Mouse (Mus musculus) lung, embryonic 15.5 days (tissue): ENCODE measurements at regions not wholly inside any gene's neighbourhood (a gene's known extent, or its start where the extent isn't known, plus 50 kb on each side); places are given as distances from the start of the nearest gene placed in this dataset.

Experiments
- ATAC-seq: fragments of 200-750 bp; cut with Nextera tagmentation; 2 replicates; pipeline ENCODE4 v1.8.0; 2017; ENCODE audit warnings: moderate number of reproducible peaks, borderline replicate concordance; ENCODE audit not compliant: low FRiP score, low TSS enrichment; ENCODE audit errors: extremely low read depth
- H3K27ac ChIP-seq: fragments of 300-500 bp; sonication (generic); 2 replicates; pipeline ENCODE4 v1.5.1; 2015; ENCODE audit warnings: moderate library complexity, mild to moderate bottlenecking, inconsistent platforms
- H3K27me3 ChIP-seq: fragments of 300-500 bp; sonication (generic); 2 replicates; pipeline ENCODE4 v1.6.1; 2015; ENCODE audit warnings: inconsistent platforms
- H3K36me3 ChIP-seq: fragments of 300-500 bp; sonication (generic); 2 replicates; pipeline ENCODE4 v1.6.1; 2015; ENCODE audit warnings: inconsistent platforms
- H3K4me1 ChIP-seq: fragments of 300-500 bp; sonication (generic); 2 replicates; pipeline ENCODE4 v1.6.1; 2015; ENCODE audit warnings: inconsistent platforms
- H3K4me2 ChIP-seq: fragments of 300-500 bp; sonication (generic); 2 replicates; pipeline ENCODE4 v1.6.1; 2015; ENCODE audit warnings: inconsistent platforms, mild to moderate bottlenecking, moderate library complexity
- H3K4me3 ChIP-seq: fragments of 300-500 bp; sonication (generic); 2 replicates; pipeline ENCODE4 v1.5.1; 2015; ENCODE audit warnings: mild to moderate bottlenecking, inconsistent platforms
- H3K9ac ChIP-seq: fragments of 300-500 bp; sonication (generic); 2 replicates; pipeline ENCODE4 v1.6.1; 2015; ENCODE audit warnings: inconsistent platforms
- H3K9me3 ChIP-seq: fragments of 300-500 bp; sonication (generic); 2 replicates; pipeline ENCODE4 v1.6.1; 2016; ENCODE audit warnings: inconsistent platforms
- WGBS: fragments of 180-500 bp; shearing (Covaris S2); methylation state at CpG from one replicate; pipeline ENCODE4 v1.1.7; 2015; 5-methylcytosine and 5-hydroxymethylcytosine counted together

DNA sequence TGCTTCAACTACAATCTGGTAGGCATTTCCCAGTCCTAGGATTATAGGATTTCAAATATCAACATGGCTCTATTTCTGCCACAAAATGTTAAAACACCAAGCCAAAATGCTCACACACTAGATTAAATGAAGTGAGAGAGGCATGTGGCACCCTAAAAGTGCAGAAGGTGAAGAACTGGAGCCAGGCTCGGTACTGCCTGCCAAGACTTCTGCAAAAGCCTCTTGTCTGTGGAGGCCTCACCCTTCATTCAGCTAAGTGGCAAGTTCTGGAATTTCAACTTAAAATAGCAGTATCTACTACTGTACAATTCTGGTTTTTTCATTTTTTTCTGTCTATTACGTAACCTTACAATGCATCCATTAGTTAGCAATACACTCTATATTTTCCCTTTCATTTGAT lies 649.9 kb downstream of the Gsdmc2 start:
- no peak overlapping the region for H3K4me2 ChIP-seq
- ATAC-seq, result peak; percentile 55; the same call in 1 of the 2 replicates
- no peak overlapping the region for H3K9ac ChIP-seq
- peaks cover 19% of the 10 kb centered on the region; the same call in 1 of the 2 replicates for H3K4me1 ChIP-seq
- H3K36me3 ChIP-seq, result no peaks in the 10 kb centered on the region
- no peaks in the 10 kb centered on the region for H3K27me3 ChIP-seq
- no peak overlapping the region for H3K4me3 ChIP-seq
- H3K27ac ChIP-seq, result no peak overlapping the region
- no peaks in the 10 kb centered on the region for H3K9me3 ChIP-seq
- 57% methylated on average over 2 of the region's 2 CpGs for WGBS

DNA sequence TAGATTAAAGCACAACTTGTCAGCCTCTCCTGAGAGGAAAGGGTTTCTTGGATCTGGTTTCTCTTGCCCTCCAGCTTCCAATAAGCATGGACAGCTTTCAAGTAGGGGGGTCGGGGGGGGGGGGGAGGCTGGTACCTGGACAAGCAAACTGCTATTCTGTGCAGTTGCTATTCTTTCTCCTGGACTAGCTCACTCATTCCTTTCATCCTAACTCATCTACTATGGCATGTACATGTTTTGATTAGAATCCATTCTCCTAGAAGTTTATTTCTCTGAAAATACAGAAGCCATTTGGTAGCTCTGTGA lies 650.5 kb downstream of the Gsdmc2 start:
- Histone ChIP-seq H3K9me3 (no peaks in the 10 kb centered on the region), H3K4me2 (no peak overlapping the region), H3K4me3 (no peak overlapping the region), H3K27me3 (no peaks in the 10 kb centered on the region), H3K36me3 (no peaks in the 10 kb centered on the region), H3K4me1 (peaks cover 23% of the 10 kb centered on the region; the same call in 1 of the 2 replicates), H3K27ac (no peak overlapping the region), H3K9ac (no peak overlapping the region)
- ATAC-seq, result no peak
- 22% methylated on average over 1 of the region's 1 CpGs for WGBS

DNA sequence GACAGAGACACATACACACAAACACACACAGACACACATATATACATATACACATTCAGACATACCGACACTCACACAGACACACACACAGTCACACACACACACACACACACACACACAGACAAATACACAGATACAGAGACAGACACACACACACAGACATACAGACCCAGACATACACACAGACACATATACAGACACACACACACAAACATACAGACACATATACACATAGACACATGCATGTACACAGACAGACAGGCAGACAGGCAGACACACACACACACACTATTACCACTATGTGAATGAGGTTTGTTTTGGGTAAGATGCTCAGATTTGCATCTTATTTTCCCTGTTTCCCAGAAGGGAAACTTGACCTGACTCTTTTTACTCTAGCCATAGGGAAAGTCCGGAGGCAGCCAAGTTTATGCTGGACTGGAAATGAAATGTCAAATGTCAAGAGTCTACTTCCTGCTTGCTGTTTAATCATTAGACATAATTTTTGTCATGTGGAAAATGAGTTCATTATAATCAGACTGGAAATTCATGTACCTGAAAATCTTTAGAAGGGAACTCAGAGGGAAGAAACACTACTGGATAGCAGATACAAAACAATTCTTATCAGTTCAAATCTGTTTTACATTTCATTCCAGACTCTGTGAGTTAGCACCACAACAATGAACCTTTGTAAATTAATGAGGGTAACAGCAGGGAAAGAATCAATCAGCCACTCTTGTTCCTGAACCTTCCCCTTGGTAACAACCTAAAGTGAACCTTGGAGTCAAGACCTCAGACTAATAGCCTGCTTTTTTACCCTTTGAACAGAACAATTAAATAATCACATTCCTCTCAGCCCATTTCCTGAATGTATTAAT lies 651.1 kb downstream of the Gsdmc2 start:
- no peak for ATAC-seq
- Histone ChIP-seq H3K27me3 (no peaks in the 10 kb centered on the region), H3K4me1 (peaks cover 23% of the 10 kb centered on the region; the same call in 1 of the 2 replicates), H3K36me3 (no peaks in the 10 kb centered on the region), H3K4me2 (no peak overlapping the region), H3K4me3 (no peak overlapping the region), H3K9me3 (no peaks in the 10 kb centered on the region), H3K9ac (no peak overlapping the region), H3K27ac (no peak overlapping the region)
- WGBS, result 52% methylated on average over 2 of the region's 2 CpGs

- 80% methylated on average over 2 of the region's 2 CpGs for WGBS
- H3K4me3 ChIP-seq, result no peak overlapping the region
- no peaks in the 10 kb centered on the region for H3K27me3 ChIP-seq
- H3K9ac ChIP-seq, result no peak overlapping the region
- H3K9me3 ChIP-seq, result no peaks in the 10 kb centered on the region
- H3K4me1 ChIP-seq, result peaks cover 23% of the 10 kb centered on the region; the same call in 1 of the 2 replicates
- no peak overlapping the region for H3K27ac ChIP-seq
- ATAC-seq, result no peak
- no peak overlapping the region for H3K4me2 ChIP-seq
- no peaks in the 10 kb centered on the region for H3K36me3 ChIP-seq
Measured at GRCm38 (mm10) chr15:63191731-63192130, 653.2 kb downstream of the Gsdmc2 start.

DNA sequence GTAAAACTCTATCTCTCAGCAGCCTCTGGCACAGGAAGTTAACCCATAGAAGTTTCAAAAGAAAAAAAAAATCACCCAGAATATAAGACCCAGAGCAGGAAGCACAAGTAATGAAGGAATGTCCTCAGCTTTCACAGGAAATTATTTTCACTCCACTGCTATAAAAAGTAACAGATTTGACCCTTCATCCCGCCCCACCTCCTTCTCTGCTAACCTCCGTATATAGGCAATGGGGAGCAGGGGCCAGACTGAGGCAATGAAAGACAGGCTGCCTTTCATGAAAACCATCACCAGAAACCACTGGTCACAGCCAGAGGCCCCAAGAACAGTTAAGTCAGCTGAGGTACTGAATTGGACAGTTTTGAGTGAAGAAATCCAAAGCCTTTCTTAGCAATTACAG lies 654.9 kb downstream of the Gsdmc2 start:
- Histone ChIP-seq H3K4me2 (no peak overlapping the region), H3K9me3 (no peaks in the 10 kb centered on the region), H3K27ac (no peak overlapping the region), H3K4me1 (peaks cover 22% of the 10 kb centered on the region; the same call in 1 of the 2 replicates), H3K36me3 (no peaks in the 10 kb centered on the region), H3K4me3 (no peak overlapping the region), H3K9ac (no peak overlapping the region), H3K27me3 (no peaks in the 10 kb centered on the region)
- 24% methylated on average over 2 of the region's 2 CpGs for WGBS
- no peak for ATAC-seq

GRCm38 (mm10) chr15:63171003-63171402 lies 674.0 kb downstream of the Gsdmc2 start:
- Histone ChIP-seq H3K9me3 (no peaks in the 10 kb centered on the region), H3K27me3 (no peaks in the 10 kb centered on the region), H3K4me3 (no peak overlapping the region), H3K4me1 (no peaks in the 10 kb centered on the region), H3K4me2 (no peak overlapping the region), H3K27ac (no peak overlapping the region), H3K9ac (no peak overlapping the region), H3K36me3 (no peaks in the 10 kb centered on the region)
- ATAC-seq, result no peak

DNA sequence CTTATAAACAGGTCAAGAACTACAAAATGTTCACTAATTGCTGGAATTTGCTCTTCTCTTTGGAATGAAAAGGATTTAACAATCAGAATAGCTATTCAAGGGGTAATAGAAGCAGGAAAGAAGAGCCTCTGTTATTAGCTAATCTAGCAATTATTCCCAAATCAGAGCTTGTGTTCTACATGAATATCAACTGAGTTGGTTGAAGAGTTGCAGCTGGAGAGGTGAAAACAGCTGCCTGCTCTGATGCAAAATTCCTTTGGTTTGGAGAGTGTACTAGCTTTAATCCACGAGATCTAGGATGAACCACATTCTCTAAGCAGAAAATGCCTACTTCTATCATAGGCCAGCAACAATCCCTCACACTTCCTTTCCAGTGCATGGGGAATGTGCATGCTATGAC lies 674.8 kb downstream of the Gsdmc2 start:
- no peak for ATAC-seq
- Histone ChIP-seq H3K4me2 (no peak overlapping the region), H3K4me1 (no peaks in the 10 kb centered on the region), H3K27me3 (no peaks in the 10 kb centered on the region), H3K9ac (no peak overlapping the region), H3K36me3 (no peaks in the 10 kb centered on the region), H3K9me3 (no peaks in the 10 kb centered on the region), H3K27ac (no peak overlapping the region), H3K4me3 (no peak overlapping the region)
- 46% methylated on average over 1 of the region's 1 CpGs for WGBS

- no peak overlapping the region for H3K4me3 ChIP-seq
- no peak for ATAC-seq
- no peaks in the 10 kb centered on the region for H3K9me3 ChIP-seq
- H3K27ac ChIP-seq, result no peak overlapping the region
- H3K4me1 ChIP-seq, result peaks cover 14% of the 10 kb centered on the region
- no peak overlapping the region for H3K4me2 ChIP-seq
- no peaks in the 10 kb centered on the region for H3K36me3 ChIP-seq
- H3K27me3 ChIP-seq, result no peaks in the 10 kb centered on the region
- no peak overlapping the region for H3K9ac ChIP-seq
Measured at GRCm38 (mm10) chr15:63166411-63166810, 678.6 kb downstream of the Gsdmc2 start.

DNA sequence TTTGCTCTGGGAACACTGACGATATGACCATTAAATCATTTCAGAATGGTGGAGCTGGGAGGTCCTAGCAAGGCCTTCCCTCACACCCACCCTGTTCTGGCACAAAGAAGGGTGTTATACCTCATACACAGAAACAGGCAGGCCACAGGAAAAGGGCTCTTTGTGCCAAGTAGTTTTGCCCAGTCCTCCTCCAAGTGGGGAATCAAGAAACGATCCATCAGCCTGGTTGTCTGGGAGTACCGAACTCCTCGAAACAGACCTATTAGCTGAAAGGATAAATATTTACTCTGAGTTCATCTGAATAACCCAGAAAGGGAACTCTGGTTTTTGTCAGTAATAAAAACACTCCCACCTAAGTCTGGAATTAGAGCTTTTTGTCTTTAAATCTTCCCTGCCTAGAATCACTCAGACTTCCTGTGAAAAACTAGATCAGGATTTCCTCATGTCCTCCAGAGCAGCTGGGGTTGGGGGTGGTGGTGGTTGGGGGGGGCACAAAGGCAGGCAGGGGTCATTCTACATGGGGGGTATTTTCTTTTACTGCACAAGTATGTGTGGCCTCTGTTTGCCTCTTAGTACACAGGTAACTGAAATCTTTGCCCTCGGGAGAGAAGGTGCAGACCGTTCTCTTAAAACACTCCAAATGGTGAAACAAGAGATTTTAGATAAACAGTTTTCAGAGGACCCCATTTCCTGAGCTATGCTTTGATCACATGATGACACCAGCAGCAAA lies 681.3 kb downstream of the Gsdmc2 start:
- no peak overlapping the region for H3K27ac ChIP-seq
- no peak overlapping the region for H3K4me2 ChIP-seq
- no peak overlapping the region for H3K4me3 ChIP-seq
- H3K9me3 ChIP-seq, result no peaks in the 10 kb centered on the region
- H3K27me3 ChIP-seq, result no peaks in the 10 kb centered on the region
- ATAC-seq, result no peak
- H3K4me1 ChIP-seq, result peaks cover 14% of the 10 kb centered on the region
- H3K9ac ChIP-seq, result no peak overlapping the region
- WGBS, result 7% methylated on average over 6 of the region's 6 CpGs
- H3K36me3 ChIP-seq, result no peaks in the 10 kb centered on the region

GRCm38 (mm10) chr15:63162881-63163549 lies 682.0 kb downstream of the Gsdmc2 start:
- no peak for ATAC-seq
- Histone ChIP-seq H3K4me2 (no peak overlapping the region), H3K4me1 (peaks cover 14% of the 10 kb centered on the region), H3K9ac (no peak overlapping the region), H3K36me3 (no peaks in the 10 kb centered on the region), H3K27ac (no peak overlapping the region), H3K9me3 (no peaks in the 10 kb centered on the region), H3K27me3 (no peaks in the 10 kb centered on the region), H3K4me3 (no peak overlapping the region)
- WGBS, result 51% methylated on average over 4 of the region's 4 CpGs

GRCm38 (mm10) chr15:63123123-63123688 lies 721.8 kb downstream of the Gsdmc2 start:
- H3K9ac ChIP-seq, result no peak overlapping the region
- no peaks in the 10 kb centered on the region for H3K4me1 ChIP-seq
- no peak for ATAC-seq
- H3K27me3 ChIP-seq, result no peaks in the 10 kb centered on the region
- 82% methylated on average over 3 of the region's 3 CpGs for WGBS
- H3K9me3 ChIP-seq, result no peaks in the 10 kb centered on the region
- H3K27ac ChIP-seq, result no peak overlapping the region
- H3K4me2 ChIP-seq, result no peak overlapping the region
- no peak overlapping the region for H3K4me3 ChIP-seq
- no peaks in the 10 kb centered on the region for H3K36me3 ChIP-seq

DNA sequence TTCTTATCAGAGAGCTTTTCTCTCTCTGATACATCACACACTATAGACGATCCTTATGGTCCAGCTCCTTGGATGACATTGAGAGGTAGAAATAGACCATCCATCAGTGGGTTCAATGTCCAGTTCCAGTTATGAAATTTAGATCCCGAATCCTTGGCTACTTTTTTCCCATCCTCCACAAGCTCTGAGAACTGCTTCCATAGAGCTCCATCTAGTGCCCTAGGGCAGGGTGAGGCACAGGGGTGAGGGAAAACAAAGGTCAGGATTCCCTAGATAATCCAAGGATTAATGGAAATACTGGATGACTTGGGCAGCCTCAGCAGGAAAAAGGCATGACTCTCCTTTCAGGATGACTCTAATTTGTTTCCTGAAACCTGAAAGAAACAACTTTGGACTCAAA lies 732.1 kb downstream of the Gsdmc2 start:
- WGBS, result 59% methylated on average over 2 of the region's 2 CpGs
- Histone ChIP-seq H3K4me3 (no peak overlapping the region), H3K4me1 (no peaks in the 10 kb centered on the region), H3K9me3 (no peaks in the 10 kb centered on the region), H3K9ac (no peak overlapping the region), H3K27me3 (no peaks in the 10 kb centered on the region), H3K4me2 (no peak overlapping the region), H3K36me3 (no peaks in the 10 kb centered on the region), H3K27ac (no peak overlapping the region)
- ATAC-seq, result no peak
